Mouse (Mus musculus): ENCODE results near the gene Tmc7. TPM values are rescaled to one million over a fixed set of nuclear protein-coding genes. Genes with fewer than 3 reads are reported as not detected.

Tmc7 gene
- total and polyA plus RNA-seq, 3 experiments, result not detected

DNA sequence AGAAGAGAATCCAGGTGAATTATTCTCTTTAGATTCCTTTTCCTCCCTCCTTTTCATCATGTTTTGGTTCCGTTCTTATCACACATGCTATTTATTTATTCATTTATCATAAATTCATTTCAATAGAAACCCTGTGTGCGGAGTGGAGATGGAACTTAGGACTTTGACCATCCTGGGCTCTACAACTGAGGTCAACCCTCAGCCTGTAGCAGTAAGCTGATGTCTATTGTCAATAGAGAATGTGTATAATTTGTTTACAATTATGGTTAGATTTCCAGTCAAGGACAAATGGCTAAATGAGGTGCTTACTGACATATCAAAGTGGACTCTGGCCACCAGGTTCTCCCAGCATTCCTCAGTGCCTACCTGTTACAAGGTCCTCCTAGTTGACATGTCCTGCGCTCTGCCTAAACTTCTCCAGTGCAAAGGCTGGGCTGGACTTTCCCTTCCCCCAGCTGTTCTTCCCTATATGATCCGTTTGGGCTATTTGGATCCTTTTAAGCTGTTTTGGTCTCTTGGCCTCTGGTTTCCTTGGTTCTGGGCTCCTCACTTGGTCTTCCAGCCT lies 26.7 kb upstream of the Tmc7 start:
- Histone ChIP-seq H3K27me3 (ENCODE audit: control insufficient read depth in 1 of 2, insufficient read depth in 2 of 2, low read length in 2 of 2) (no peaks in the 10 kb centered on the region; a peak in 1 of 4 replicates), H3K4me3 (ENCODE audit: control insufficient read depth in 1 of 2, insufficient read depth in 1 of 2, low read depth in 2 of 2, low read length in 2 of 2) (no peak overlapping the region), H3K36me3 (ENCODE audit: control insufficient read depth in 1 of 2, insufficient read depth in 2 of 2, low read length in 2 of 2) (no peaks in the 10 kb centered on the region), H3K9ac (ENCODE audit: control insufficient read depth, low read depth, low read length, poor library complexity, severe bottlenecking) (no peak overlapping the region), H3K27ac (ENCODE audit: control insufficient read depth, low read depth, low read length) (no peak overlapping the region), H3K9me3 (replicated peaks; ENCODE audit: insufficient read depth, low read length) (no peaks in the 10 kb centered on the region), H3K79me2 (ENCODE audit: control insufficient read depth, insufficient read depth, low read length, poor library complexity) (no peaks in the 10 kb centered on the region), H3K4me1 (ENCODE audit: control insufficient read depth in 1 of 2, insufficient read depth in 2 of 2, low read length in 2 of 2) (no peaks in the 10 kb centered on the region)
- no peak for TF ChIP-seq NELFE (IDR thresholded peaks at IDR 0.05; ENCODE audit: low read depth, low read length)
- no peak for TF ChIP-seq SIN3A (IDR thresholded peaks at IDR 0.05; ENCODE audit: low read length)
- TF ChIP-seq ELF1 (IDR thresholded peaks at IDR 0.05; ENCODE audit: low read depth, low read length), result no peak
- no peak for TF ChIP-seq TBP (IDR thresholded peaks at IDR 0.05; ENCODE audit: low read depth, low read length)
- DNase-seq (ENCODE audit: low read depth, low spot score), result no peak

DNA sequence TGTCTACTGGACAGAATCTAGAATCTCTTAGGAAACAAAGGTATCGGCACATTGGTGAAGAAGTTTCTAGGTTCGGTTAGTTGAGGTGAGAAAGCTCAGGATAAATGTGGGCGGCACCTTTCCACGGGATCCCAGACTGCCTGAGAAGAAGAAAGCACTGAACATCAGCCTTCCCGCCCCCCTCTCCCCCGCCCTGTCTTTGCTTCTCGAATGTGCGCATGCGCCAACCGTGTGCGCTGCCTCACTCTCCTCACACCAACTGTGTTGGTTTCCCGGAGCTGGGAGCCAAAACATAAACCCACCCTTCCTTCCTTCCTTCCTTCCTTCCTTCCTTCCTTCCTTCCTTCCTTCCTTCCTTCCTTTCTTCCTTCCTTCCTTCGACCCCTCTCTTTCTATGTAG lies 26.2 kb upstream of the Tmc7 start:
- no peaks in the 10 kb centered on the region; a peak in 1 of 4 replicates for H3K27me3 ChIP-seq (ENCODE audit: control insufficient read depth in 1 of 2, insufficient read depth in 2 of 2, low read length in 2 of 2)
- H3K79me2 ChIP-seq (ENCODE audit: control insufficient read depth, insufficient read depth, low read length, poor library complexity), result no peaks in the 10 kb centered on the region
- no peak overlapping the region for H3K27ac ChIP-seq (ENCODE audit: control insufficient read depth, low read depth, low read length)
- H3K9me3 ChIP-seq (replicated peaks; ENCODE audit: insufficient read depth, low read length), result no peaks in the 10 kb centered on the region
- H3K36me3 ChIP-seq (ENCODE audit: control insufficient read depth in 1 of 2, insufficient read depth in 2 of 2, low read length in 2 of 2), result no peaks in the 10 kb centered on the region
- TF ChIP-seq NELFE (IDR thresholded peaks at IDR 0.05; ENCODE audit: low read depth, low read length) (no peak), CHD2 (IDR thresholded peaks at IDR 0.05; ENCODE audit: low read length) (no peak), GABPA (IDR thresholded peaks at IDR 0.05; ENCODE audit: low read depth, low read length) (no peak), RCOR1 (IDR thresholded peaks at IDR 0.05; ENCODE audit: low read depth, low read length) (no peak), NRF1 (IDR thresholded peaks at IDR 0.05; ENCODE audit: insufficient read depth, low read depth, low read length, poor library complexity, severe bottlenecking) (no peak), MXI1 (IDR thresholded peaks at IDR 0.05; ENCODE audit: low read depth, low read length) (no peak), UBTF (IDR thresholded peaks at IDR 0.05; ENCODE audit: borderline replicate concordance, insufficient read depth, low read depth, low read length) (no peak), MEF2A (IDR thresholded peaks at IDR 0.05; ENCODE audit: extremely low read depth, insufficient replicate concordance, low read depth, low read length, poor library complexity, severe bottlenecking) (no peak)
- no peaks in the 10 kb centered on the region for H3K4me1 ChIP-seq (ENCODE audit: control insufficient read depth in 1 of 2, insufficient read depth in 2 of 2, low read length in 2 of 2)
- H3K9ac ChIP-seq (ENCODE audit: control insufficient read depth, low read depth, low read length, poor library complexity, severe bottlenecking), result no peak overlapping the region
- H3K4me3 ChIP-seq (ENCODE audit: control insufficient read depth in 1 of 2, insufficient read depth in 1 of 2, low read depth in 2 of 2, low read length in 2 of 2), result no peak overlapping the region
- DNase-seq (ENCODE audit: low read depth, low spot score), result no peak

GRCm38 (mm10) chr7:118609815-118610214 lies 25.3 kb upstream of the Tmc7 start:
- Histone ChIP-seq H3K79me2 (ENCODE audit: control insufficient read depth, insufficient read depth, low read length, poor library complexity) (no peaks in the 10 kb centered on the region), H3K36me3 (ENCODE audit: control insufficient read depth in 1 of 2, insufficient read depth in 2 of 2, low read length in 2 of 2) (no peaks in the 10 kb centered on the region), H3K27ac (ENCODE audit: control insufficient read depth, low read depth, low read length) (no peak overlapping the region), H3K27me3 (ENCODE audit: control insufficient read depth in 1 of 2, insufficient read depth in 2 of 2, low read length in 2 of 2) (no peaks in the 10 kb centered on the region; a peak in 1 of 4 replicates), H3K4me3 (ENCODE audit: control insufficient read depth in 1 of 2, insufficient read depth in 1 of 2, low read depth in 2 of 2, low read length in 2 of 2) (no peak overlapping the region), H3K4me1 (ENCODE audit: control insufficient read depth in 1 of 2, insufficient read depth in 2 of 2, low read length in 2 of 2) (no peaks in the 10 kb centered on the region), H3K9me3 (replicated peaks; ENCODE audit: insufficient read depth, low read length) (no peaks in the 10 kb centered on the region), H3K9ac (ENCODE audit: control insufficient read depth, low read depth, low read length, poor library complexity, severe bottlenecking) (no peak overlapping the region)
- TF ChIP-seq USF1 (IDR thresholded peaks at IDR 0.05; ENCODE audit: low read depth, low read length) (no peak), ZC3H11A (IDR thresholded peaks at IDR 0.05; ENCODE audit: low read depth, low read length) (no peak), TBP (IDR thresholded peaks at IDR 0.05; ENCODE audit: low read depth, low read length) (no peak), MXI1 (IDR thresholded peaks at IDR 0.05; ENCODE audit: low read depth, low read length) (no peak), MYC (IDR thresholded peaks at IDR 0.05; ENCODE audit: low read depth, low read length) (no peak), GATA1 (IDR thresholded peaks at IDR 0.05; ENCODE audit: low read depth, low read length) (no peak), TCF12 (IDR thresholded peaks at IDR 0.05; ENCODE audit: low read depth, low read length) (no peak), MAFK (IDR thresholded peaks at IDR 0.05; ENCODE audit: borderline replicate concordance, low read depth, low read length) (no peak), ZMIZ1 (IDR thresholded peaks at IDR 0.05; ENCODE audit: low read depth, low read length) (no peak), SIN3A (IDR thresholded peaks at IDR 0.05; ENCODE audit: low read length) (no peak)
- no peak for DNase-seq (ENCODE audit: low read depth, low spot score)

Measured in MEL (cell line).